Mouse (Mus musculus): ENCODE measurements around the gene Olfr378.

GRCm38 (mm10) chr11:73399514-73399913 is 28.8 kb downstream of the Olfr378 start, which contains the start of gene Olfr1:
- TF ChIP-seq CTCF (IDR thresholded peaks at IDR 0.05; ENCODE audit: low read depth), result no peak
- TF ChIP-seq EP300 (IDR thresholded peaks at IDR 0.05; ENCODE audit: low read depth), result no peak
